Mouse (Mus musculus) lung, postnatal 0 days (tissue): ENCODE results near the gene Mtln. TPM values are rescaled to one million over a fixed set of nuclear protein-coding genes. Genes with fewer than 3 reads are reported as not detected.

Experiments
- ATAC-seq: fragments of 200-750 bp; cut with Nextera tagmentation; 2 replicates; pipeline ENCODE4 v1.8.0; 2017; ENCODE audit warnings: moderate library complexity
- DNase-seq: peaks from one replicate; pipeline ENCODE4 v3.0.0-alpha.2; 2016; ENCODE audit warnings: low spot score
- H3K27ac ChIP-seq: fragments of 300-500 bp; sonication (generic); 2 replicates; pipeline ENCODE4 v1.5.1; 2014; ENCODE audit warnings: antibody characterized with exemption, mild to moderate bottlenecking, low read length, mixed read lengths
- H3K27me3 ChIP-seq: fragments of 300-500 bp; sonication (generic); replicated peaks from 2 replicates; pipeline ENCODE4 v1.6.1; 2014; ENCODE audit warnings: low read length, mixed read lengths; ENCODE audit not compliant: insufficient read depth
- H3K36me3 ChIP-seq: fragments of 300-500 bp; sonication (generic); 2 replicates; pipeline ENCODE4 v1.6.1; 2014; ENCODE audit warnings: low read length, mixed read lengths; ENCODE audit not compliant: insufficient read depth
- H3K4me1 ChIP-seq: fragments of 300-500 bp; sonication (generic); 2 replicates; pipeline ENCODE4 v1.6.1; 2014; ENCODE audit warnings: antibody characterized with exemption, low read depth, low read length, mixed read lengths; ENCODE audit not compliant: insufficient read depth
- H3K4me2 ChIP-seq: fragments of 300-500 bp; sonication (generic); replicated peaks from 2 replicates; pipeline ENCODE4 v1.6.1; 2014; ENCODE audit warnings: low read depth, mild to moderate bottlenecking, low read length, moderate library complexity, mixed read lengths
- H3K4me3 ChIP-seq: fragments of 300-500 bp; sonication (generic); 2 replicates; pipeline ENCODE4 v1.5.1; 2014; ENCODE audit warnings: low read depth, low read length
- H3K9ac ChIP-seq: fragments of 300-500 bp; sonication (generic); replicated peaks from 2 replicates; pipeline ENCODE4 v1.6.1; 2014; ENCODE audit warnings: low read depth, mild to moderate bottlenecking
- H3K9me3 ChIP-seq: fragments of 300-500 bp; sonication (generic); 2 replicates; pipeline ENCODE4 v1.6.1; 2016; ENCODE audit warnings: low read length, mixed read lengths
- CTCF ChIP-seq: IDR thresholded peaks from 2 replicates; pipeline ENCODE4 v1.5.1; 2016; ENCODE audit warnings: antibody characterized with exemption, mild to moderate bottlenecking
- EP300 ChIP-seq: IDR thresholded peaks from 2 replicates; pipeline ENCODE4 v1.6.1; 2016; ENCODE audit warnings: antibody characterized with exemption, mild to moderate bottlenecking, control low read depth
- WGBS: fragments of 180-500 bp; shearing (Covaris S2); extraction: QIAGEN DNeasy Blood & Tissue Kit; methylation state at CpG from one replicate; pipeline ENCODE4 v1.1.7; 2014; 5-methylcytosine and 5-hydroxymethylcytosine counted together
- polyA plus RNA-seq: library from polyadenylated mRNA; unstranded; fragments of >200 nt; fragmentation: Nextera tagmentation; extraction: Ambion mirVana; gene quantifications from 2 replicates; pipeline ENCODE4 v1.2.1, GENCODE M21; 2015

The Mtln gene
- polyA plus RNA-seq, 1 experiment from 2014 or later: 40.4 TPM

DNA sequence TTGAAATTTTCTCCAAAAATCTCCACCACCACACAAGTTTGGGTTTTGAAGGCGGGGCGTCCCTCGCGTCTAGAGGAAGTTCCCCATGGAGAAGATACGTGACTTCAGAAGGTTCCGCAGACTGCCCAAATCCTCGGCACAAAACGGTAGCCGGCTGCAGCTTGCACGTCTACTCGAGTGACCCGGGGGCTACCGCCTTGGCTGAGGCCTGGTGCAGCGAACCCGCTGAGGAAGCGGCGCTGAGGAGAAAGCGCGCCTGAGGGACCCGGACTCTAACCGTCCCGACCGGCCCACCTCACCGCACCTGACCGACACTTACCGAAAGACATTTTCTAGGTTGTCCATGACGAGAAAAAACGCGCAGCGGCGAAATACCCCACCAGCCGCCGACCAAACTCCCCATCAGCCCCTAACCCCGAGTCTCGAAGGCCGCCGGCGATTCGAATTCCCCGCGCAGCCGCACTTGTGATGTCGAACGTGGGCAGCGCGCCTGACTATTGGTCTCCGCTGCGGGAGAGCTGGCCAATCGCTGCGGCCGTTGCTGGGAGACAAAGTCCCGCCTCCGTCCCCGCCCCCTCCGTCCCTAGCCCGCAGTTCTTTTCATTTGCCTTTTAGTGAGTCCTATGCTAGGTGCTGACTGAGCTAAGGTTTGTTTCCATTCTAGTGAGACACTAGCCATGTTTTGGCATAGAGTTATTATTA is 39.3 kb upstream of the Mtln start, which contains the start of gene Bub1:
Gene Bub1 (minus strand): TSS at position 465 of the 702 bp plus-strand sequence.
- Histone ChIP-seq H3K9me3 (no peaks in the 10 kb centered on the region), H3K4me1 (no peaks in the 10 kb centered on the region), H3K4me2 (peak within 1 kb of the TSS; percentile 92), H3K27ac (peak within 1 kb of the TSS; percentile 38; the same call in 1 of the 2 replicates), H3K4me3 (peak within 1 kb of the TSS; percentile 56), H3K9ac (no peak within 1 kb of the TSS; the same call in 1 of the 2 replicates), H3K27me3 (no peaks in the 10 kb centered on the region), H3K36me3 (no peaks in the 10 kb centered on the region)
- TF ChIP-seq EP300: no peak
- TF ChIP-seq CTCF: no peak
- ATAC-seq (peak; percentile 99), DNase-seq (peak; percentile 97)
- WGBS: under 1% methylated on average over 56 of the region's 56 CpGs

DNA sequence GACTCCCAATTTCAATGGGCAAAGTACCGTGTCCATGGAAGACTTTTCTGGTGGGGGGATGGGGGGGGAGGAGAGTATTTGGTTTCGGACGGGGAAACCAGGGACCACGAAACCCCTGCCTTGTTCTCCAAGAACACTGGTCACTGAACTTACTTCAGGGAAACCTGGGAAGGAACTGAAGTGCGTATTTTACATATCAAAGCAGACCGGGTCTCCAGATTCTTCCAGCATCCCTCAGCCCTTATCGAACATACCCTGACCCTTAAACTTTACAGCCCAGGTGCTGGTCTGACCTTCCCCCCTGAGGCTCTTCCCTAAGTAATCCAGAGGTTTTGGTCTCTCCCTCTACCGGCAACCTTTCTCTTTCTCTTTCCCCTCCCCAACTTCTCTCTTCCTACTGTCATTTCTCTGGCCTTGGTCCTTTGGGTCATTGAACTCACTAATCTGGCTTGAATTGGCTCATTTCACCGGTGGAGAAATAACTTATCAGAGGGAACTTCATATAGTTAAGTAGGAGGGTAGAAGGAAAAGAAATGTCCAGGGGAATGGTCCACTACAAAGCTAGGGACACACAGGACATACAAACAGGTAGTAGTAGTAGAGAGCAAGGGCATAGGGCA is 2.5 kb downstream of the Mtln start:
- Histone ChIP-seq H3K9me3 (no peaks in the 10 kb centered on the region), H3K36me3 (no peaks in the 10 kb centered on the region), H3K27ac (no peak overlapping the region), H3K4me1 (0 out of 2 replicates have a peak, but pooled peaks cover 2% of the 10 kb centered on the region), H3K9ac (no peak overlapping the region), H3K4me2 (peak overlapping the region; percentile 66), H3K27me3 (no peaks in the 10 kb centered on the region), H3K4me3 (no peak overlapping the region)
- 22% methylated on average over 9 of the region's 9 CpGs for WGBS
- TF ChIP-seq EP300: no peak
- TF ChIP-seq CTCF: no peak
- no peak for DNase-seq
- no peak for ATAC-seq

DNA sequence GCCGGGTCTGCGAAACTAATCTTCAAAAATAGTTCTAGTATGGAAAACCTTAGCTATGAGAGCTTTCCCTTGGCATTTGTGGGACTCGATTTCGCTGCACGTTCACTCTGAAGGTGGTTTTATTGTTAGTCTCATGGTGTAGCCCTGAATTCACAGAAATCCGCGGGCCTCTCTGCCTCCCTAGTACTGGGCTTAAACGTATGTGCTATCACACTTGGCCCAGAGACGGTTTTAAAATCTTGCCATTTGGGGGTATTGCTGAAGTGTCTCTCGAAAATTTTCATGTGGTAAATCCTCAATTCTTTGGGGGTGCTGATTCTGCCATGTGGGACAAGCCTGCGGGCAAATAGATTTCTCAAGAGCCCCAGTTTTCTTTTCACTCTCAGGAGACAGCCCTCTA is 3.1 kb downstream of the Mtln start:
- no peaks in the 10 kb centered on the region for H3K36me3 ChIP-seq
- H3K27ac ChIP-seq: peak overlapping the region; percentile 28; the same call in 1 of the 2 replicates
- H3K4me3 ChIP-seq: peak overlapping the region; percentile 64
- H3K27me3 ChIP-seq: no peaks in the 10 kb centered on the region
- H3K4me1 ChIP-seq: 0 out of 2 replicates have a peak, but pooled peaks cover 2% of the 10 kb centered on the region
- 3% methylated on average over 11 of the region's 11 CpGs for WGBS
- H3K9me3 ChIP-seq: no peaks in the 10 kb centered on the region
- no peak for TF ChIP-seq CTCF
- no peak for TF ChIP-seq EP300
- DNase-seq: peak; percentile 5
- H3K9ac ChIP-seq: peak overlapping the region; percentile 57
- ATAC-seq: no peak
- H3K4me2 ChIP-seq: peak overlapping the region; percentile 66

GRCm38 (mm10) chr2:127788440-127789116 is 3.7 kb downstream of the Mtln start, which contains the start of gene Nphp1:
Gene Nphp1, minus strand, starts transcription at chr2:127788897.
- Histone ChIP-seq H3K9ac (peak within 1 kb of the TSS; percentile 57), H3K36me3 (no peaks in the 10 kb centered on the region), H3K4me1 (0 out of 2 replicates have a peak, but pooled peaks cover 2% of the 10 kb centered on the region), H3K4me3 (peak within 1 kb of the TSS; percentile 64), H3K4me2 (peak within 1 kb of the TSS; percentile 66), H3K27ac (peak within 1 kb of the TSS; percentile 28; the same call in 1 of the 2 replicates), H3K9me3 (no peaks in the 10 kb centered on the region), H3K27me3 (no peaks in the 10 kb centered on the region)
- TF ChIP-seq CTCF (no peak), EP300 (no peak)
- under 1% methylated on average over 31 of the region's 40 CpGs for WGBS
- peak; percentile 81 for ATAC-seq
- DNase-seq: peak; percentile 94

DNA sequence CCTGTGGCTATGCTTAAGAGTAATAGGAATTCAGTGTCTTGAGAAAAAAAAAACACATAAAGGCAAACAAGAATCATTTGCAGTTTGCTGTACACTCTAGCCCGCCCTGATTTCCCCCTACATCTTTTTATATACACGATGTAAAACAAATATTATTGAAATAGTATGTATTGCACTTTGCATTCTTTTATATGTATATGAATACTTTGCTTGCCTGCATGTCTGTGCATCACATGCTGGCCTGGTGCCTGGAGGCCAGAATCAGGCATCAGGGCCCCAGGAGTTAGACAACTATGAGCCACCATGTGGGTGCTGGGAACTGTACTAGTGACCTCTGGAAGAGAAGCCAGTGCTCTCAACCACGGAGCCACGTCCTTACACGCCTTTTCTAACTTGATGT is 5.1 kb downstream of the Mtln start:
- Histone ChIP-seq H3K27me3 (no peaks in the 10 kb centered on the region), H3K36me3 (no peaks in the 10 kb centered on the region), H3K4me3 (no peak overlapping the region), H3K4me2 (no peak overlapping the region), H3K9ac (no peak overlapping the region), H3K4me1 (0 out of 2 replicates have a peak, but pooled peaks cover 2% of the 10 kb centered on the region), H3K27ac (no peak overlapping the region), H3K9me3 (no peaks in the 10 kb centered on the region)
- no peak for ATAC-seq
- 86% methylated on average over 5 of the region's 5 CpGs for WGBS
- TF ChIP-seq CTCF (no peak), EP300 (no peak)
- no peak for DNase-seq

- TF ChIP-seq CTCF (no peak), EP300 (no peak)
- WGBS: 90% methylated on average over 5 of the region's 5 CpGs
- Histone ChIP-seq H3K27me3 (no peaks in the 10 kb centered on the region), H3K4me3 (no peak overlapping the region), H3K4me1 (no peaks in the 10 kb centered on the region), H3K9me3 (no peaks in the 10 kb centered on the region), H3K36me3 (peaks cover 14% of the 10 kb centered on the region), H3K27ac (no peak overlapping the region), H3K9ac (no peak overlapping the region), H3K4me2 (no peak overlapping the region)
- DNase-seq: no peak
- no peak for ATAC-seq
Measured at GRCm38 (mm10) chr2:127778451-127778850, 13.8 kb downstream of the Mtln start.
